14 mouse cellular contexts compared by ENCODE assay signal in genomic region chr4:89514981-89515380, GRCm38 (mm10).
"Had no signal": no experiment of that assay in that cellular context is flagged by ENCODE, and none has a peak within 500 bp of the region (broad histone marks: within the 10 kb centered on the region; RNA-seq: fewer than 3 reads in every experiment).

No protein-coding gene starts in this region.

- H3K27me3 ChIP-seq: midbrain, embryonic 15.5 days had no signal

- H3K9ac ChIP-seq: intestine, embryonic 15.5 days; kidney, embryonic 15.5 days; limb, embryonic 12.5 days; liver, embryonic 13.5 days; liver, postnatal 0 days; midbrain, embryonic 15.5 days had no signal

- H3K9me3 ChIP-seq: intestine, embryonic 15.5 days; kidney, embryonic 15.5 days; limb, embryonic 12.5 days; liver, embryonic 13.5 days; midbrain, embryonic 15.5 days had no signal

- H3K27ac ChIP-seq: intestine, embryonic 15.5 days; kidney, embryonic 15.5 days; left cerebral cortex, adult 2 months; limb, embryonic 12.5 days; liver, embryonic 13.5 days; midbrain, embryonic 15.5 days had no signal

- ATAC-seq: intestine, embryonic 15.5 days; liver, postnatal 0 days; midbrain, embryonic 15.5 days had no signal

- H3K36me3 ChIP-seq: intestine, embryonic 15.5 days; kidney, embryonic 15.5 days; limb, embryonic 12.5 days; liver, embryonic 13.5 days; midbrain, embryonic 15.5 days had no signal

- H3K4me2 ChIP-seq: intestine, embryonic 15.5 days; kidney, embryonic 15.5 days; limb, embryonic 12.5 days; liver, embryonic 13.5 days; midbrain, embryonic 11.5 days; midbrain, embryonic 15.5 days had no signal

- DNase-seq: kidney, adult 2 months; kidney, postnatal 25 days; liver; liver, embryonic 13.5 days; liver, postnatal 0 days; right cerebral cortex, adult 18-20 months; right cerebral cortex, postnatal 25 days; thymus, postnatal 14 days had no signal

- H3K4me3 ChIP-seq: intestine, embryonic 15.5 days; kidney, embryonic 15.5 days; left cerebral cortex, adult 2 months; limb, embryonic 12.5 days; liver, embryonic 13.5 days; midbrain, embryonic 15.5 days had no signal

- H3K4me1 ChIP-seq: intestine, embryonic 15.5 days; kidney, embryonic 15.5 days; limb, embryonic 12.5 days; midbrain, embryonic 15.5 days had no signal
